Mouse (Mus musculus) common myeloid progenitor, adult 5-6 weeks (primary cell): ENCODE measurements at regions not wholly inside any gene's neighbourhood (a gene's known extent, or its start where the extent isn't known, plus 50 kb on each side); places are given as distances from the start of the nearest gene placed in this dataset.

Source experiments
- ATAC-seq: replicated peaks from 2 replicates; pipeline ENCODE4 v1.8.0; 2016; ENCODE audit warnings: low read depth, mild to moderate bottlenecking, moderate TSS enrichment, inconsistent platforms; ENCODE audit not compliant: poor library complexity, severe bottlenecking

- ATAC-seq = no peak
These were observed 134.5 kb downstream of the Gm10295 start for GRCm38 (mm10) chr7:71216808-71217207.

GRCm38 (mm10) chr7:71214500-71215055, 136.7 kb downstream of the Gm10295 start:
- ATAC-seq = no peak

- no peak for ATAC-seq
These were observed 158.2 kb downstream of the Gm10295 start for GRCm38 (mm10) chr7:71193131-71193530.

GRCm38 (mm10) chr7:71190161-71190711, 161.0 kb downstream of the Gm10295 start:
- ATAC-seq = no peak

GRCm38 (mm10) chr7:71189757-71190156, 161.5 kb downstream of the Gm10295 start:
- no peak for ATAC-seq

- no peak for ATAC-seq
These were observed 163.2 kb downstream of the Gm10295 start for GRCm38 (mm10) chr7:71188119-71188518.

GRCm38 (mm10) chr7:71174871-71175270, 176.4 kb downstream of the Gm10295 start:
- ATAC-seq = no peak

- no peak for ATAC-seq
These were observed 212.2 kb downstream of the Gm10295 start for GRCm38 (mm10) chr7:71139068-71139467.

GRCm38 (mm10) chr7:71129981-71130380, 221.3 kb downstream of the Gm10295 start:
- ATAC-seq = no peak

- no peak for ATAC-seq
These were observed 222.4 kb downstream of the Gm10295 start for GRCm38 (mm10) chr7:71128928-71129327.

GRCm38 (mm10) chr7:71121453-71121852, 229.8 kb downstream of the Gm10295 start:
- no peak for ATAC-seq

GRCm38 (mm10) chr7:71120975-71121374, 230.3 kb downstream of the Gm10295 start:
- ATAC-seq = no peak

- ATAC-seq = no peak
These were observed 231.3 kb downstream of the Gm10295 start for GRCm38 (mm10) chr7:71119987-71120386.

- no peak for ATAC-seq
These were observed 244.2 kb downstream of the Gm10295 start for GRCm38 (mm10) chr7:71107101-71107500.

- ATAC-seq = no peak
These were observed 251.0 kb downstream of the Gm10295 start for GRCm38 (mm10) chr7:71100266-71100665.

- no peak for ATAC-seq
These were observed 253.0 kb downstream of the Gm10295 start for GRCm38 (mm10) chr7:71098276-71098675.

- no peak for ATAC-seq
These were observed 257.9 kb downstream of the Gm10295 start for GRCm38 (mm10) chr7:71093301-71093939.

GRCm38 (mm10) chr7:71092825-71093224, 258.5 kb downstream of the Gm10295 start:
- ATAC-seq = no peak

- no peak for ATAC-seq
These were observed 259.0 kb downstream of the Gm10295 start for GRCm38 (mm10) chr7:71092301-71092700.

- no peak for ATAC-seq
These were observed 286.6 kb downstream of the Gm10295 start for GRCm38 (mm10) chr7:71064446-71065391.

- ATAC-seq = 0 out of 2 replicates have a peak, but pooled peaks have one; percentile 45
These were observed 300.5 kb downstream of the Gm10295 start for GRCm38 (mm10) chr7:71050825-71051224.
